Mouse (Mus musculus): Measurements from ENCODE around the gene Trpm8. TPM values are rescaled to one million over a fixed set of nuclear protein-coding genes. Genes with fewer than 3 reads are reported as not detected.

The Trpm8 gene
- total RNA-seq (2021), result not detected

DNA sequence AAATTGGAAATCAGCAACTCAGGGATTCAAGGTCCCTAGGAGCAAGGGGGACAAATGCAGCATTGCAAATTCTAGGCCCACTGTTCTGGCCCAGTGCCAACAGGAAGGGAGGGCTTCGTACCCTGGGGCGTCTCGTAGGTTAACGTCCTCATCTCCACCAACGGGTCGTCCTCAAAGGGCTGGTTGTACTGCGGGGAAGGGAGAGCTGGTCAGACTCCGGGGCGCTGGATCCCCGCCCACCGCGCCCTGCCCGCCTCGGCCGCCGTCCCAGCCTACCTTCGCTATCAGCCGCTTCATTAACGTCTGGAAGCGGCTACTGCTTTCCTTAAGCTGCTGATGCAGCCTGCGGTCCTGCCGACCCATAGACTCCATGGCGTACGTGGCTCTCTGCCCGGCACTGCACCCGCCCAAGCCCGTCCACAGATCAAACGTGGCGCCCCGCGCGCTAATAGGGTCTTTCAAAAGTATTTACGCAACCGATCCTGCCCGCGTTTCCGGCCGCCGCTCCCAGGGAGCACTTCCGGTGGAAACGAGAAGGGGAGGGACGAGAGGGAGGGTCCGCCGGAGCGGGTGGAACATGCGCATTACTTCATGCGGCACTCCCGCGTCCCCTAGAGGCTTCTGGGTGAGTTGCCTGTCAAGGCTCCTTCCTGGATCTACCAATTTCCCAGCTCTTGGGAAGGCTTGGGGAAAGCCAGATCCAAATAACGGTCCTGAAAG is at the start of gene Trpm8, which contains the start of gene Hjurp:
TSS of gene Trpm8 (plus strand) at position 564 of the 720 bp plus-strand sequence.
TSS of gene Hjurp (minus strand) at position 536 of the 720 bp plus-strand sequence.
- peak; percentile 100 for DNase-seq
- intact Hi-C loops (cut with DNase I), result loop anchor here (5.0 kb wide), 1 partner anchor 125 kb away; no protein-coding TSS in a partner anchor

DNA sequence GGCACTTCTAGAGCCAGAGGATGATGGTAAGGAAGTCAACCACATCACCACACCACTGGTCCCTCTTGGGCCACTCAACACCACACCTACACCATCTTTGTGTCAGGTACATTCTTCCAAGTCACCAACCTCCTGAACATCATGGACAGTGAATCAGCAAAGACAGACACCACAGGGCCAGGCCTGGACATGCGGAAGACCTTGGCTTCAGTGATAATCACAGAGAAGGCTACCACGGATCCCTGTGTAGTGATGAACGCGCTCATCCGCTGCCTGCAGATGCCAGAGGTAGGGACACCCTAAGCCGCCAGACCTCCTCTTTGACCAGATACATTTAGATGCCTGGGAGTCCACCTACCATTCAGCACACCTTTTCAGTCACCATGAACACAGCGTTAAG is 49.3 kb upstream of the Trpm8 start:
- DNase-seq, result no peak
- intact Hi-C loops (cut with DNase I), result no loop called here

DNA sequence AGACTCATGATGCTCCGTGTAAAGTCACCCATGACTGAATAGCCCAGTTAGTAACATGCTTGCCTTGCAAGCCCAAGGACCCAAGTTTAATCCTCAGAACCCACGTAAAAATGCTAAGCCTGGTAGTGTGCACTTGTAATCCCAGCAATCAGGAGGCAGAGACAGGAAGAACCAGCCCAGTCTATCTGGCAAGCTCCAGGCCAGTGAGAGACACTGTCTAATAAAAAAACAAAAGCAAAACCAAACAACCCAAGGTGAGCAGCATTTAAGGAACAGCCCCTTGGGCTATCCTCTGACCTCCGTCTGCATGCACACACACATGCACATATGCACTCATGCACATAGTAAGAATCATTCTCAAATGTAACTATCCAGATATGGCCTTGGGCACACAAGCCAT is 47.9 kb upstream of the Trpm8 start:
- DNase-seq, result no peak
- intact Hi-C loops (cut with DNase I), result no loop called here

DNA sequence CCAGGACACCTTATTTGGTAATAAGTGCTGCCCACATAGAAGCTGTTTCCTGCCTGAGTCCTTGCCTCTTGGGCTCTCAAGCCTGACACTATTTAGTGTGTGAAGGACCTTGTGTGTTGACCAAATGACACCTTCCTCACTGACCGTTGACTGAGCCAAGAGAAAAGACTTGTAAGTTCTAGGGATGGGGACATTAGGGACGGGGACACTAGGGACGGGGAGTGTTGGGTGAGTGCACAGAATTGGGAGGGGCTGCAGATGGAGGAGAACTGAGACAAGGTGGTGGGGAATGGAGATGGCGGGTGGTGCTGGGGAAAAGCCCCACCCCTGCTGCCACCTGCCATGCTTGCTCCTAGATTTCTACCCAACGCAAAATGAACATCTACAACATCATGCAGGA is 47.5 kb upstream of the Trpm8 start:
- intact Hi-C loops (cut with DNase I), result no loop called here

DNA sequence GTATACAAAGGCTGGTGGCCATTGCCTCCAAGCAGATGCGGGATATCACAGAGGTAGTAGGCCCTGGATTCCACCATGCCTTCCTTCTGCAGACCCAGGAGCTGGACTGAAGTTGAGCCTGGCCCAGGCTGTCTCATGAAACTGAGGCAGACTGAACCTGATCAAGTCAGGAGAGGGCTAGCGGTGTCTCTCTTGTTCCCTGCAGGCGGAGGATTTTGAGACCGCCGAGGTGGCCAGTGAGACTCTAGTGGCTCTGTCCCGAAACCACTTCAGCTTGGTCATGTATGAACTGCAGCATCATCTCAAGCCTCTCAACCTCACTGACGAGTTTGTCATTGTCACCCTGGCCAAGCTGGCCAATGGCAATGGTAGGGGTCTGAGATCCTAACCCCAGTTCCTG is 47.0 kb upstream of the Trpm8 start:
- no peak for DNase-seq

More for the DNA sequence above, 47.5 kb upstream of the Trpm8 start:
- DNase-seq, result no peak

DNA sequence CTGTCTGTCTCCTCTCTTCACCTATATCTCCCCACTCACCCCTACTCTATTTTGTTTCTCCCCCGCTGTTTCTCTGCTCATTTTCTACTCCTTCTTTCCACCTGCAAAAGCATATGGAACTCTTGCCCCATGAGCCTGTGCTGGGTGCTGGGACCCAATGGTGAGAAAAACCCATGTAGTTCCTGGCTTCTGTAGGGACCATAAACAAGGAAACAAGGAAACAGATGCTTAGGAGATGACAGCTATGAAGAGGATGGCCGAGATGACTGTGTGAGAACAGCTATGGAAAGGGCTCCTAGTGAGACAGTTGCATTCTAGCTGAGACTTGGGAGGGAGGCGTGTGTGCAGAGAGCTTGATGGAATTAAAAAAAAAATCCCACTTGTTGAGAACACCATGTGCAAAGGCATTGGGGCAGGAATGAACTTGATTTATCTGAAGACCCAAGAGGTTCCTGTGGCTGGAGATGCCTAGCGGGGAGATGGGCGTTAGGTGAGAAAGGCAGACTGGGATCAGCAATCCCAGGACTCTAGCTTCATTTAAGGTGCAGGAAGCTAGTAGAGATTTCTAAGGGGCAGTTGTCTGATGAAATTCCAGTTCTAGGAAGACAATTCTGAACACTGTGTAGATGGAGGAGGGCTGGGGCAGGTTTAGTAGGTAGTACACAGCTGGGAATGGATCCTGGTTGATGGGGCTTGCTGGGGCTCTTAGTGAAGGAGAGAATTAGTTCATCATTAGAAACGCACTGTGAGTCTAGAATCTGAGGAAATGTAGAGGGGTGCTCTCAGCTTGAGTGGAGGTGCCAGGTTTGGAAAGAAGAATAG is 46.3 kb upstream of the Trpm8 start:
- intact Hi-C loops (cut with DNase I), result no loop called here
- no peak for DNase-seq

More for the DNA sequence above, 47.0 kb upstream of the Trpm8 start:
- intact Hi-C loops (cut with DNase I), result no loop called here

DNA sequence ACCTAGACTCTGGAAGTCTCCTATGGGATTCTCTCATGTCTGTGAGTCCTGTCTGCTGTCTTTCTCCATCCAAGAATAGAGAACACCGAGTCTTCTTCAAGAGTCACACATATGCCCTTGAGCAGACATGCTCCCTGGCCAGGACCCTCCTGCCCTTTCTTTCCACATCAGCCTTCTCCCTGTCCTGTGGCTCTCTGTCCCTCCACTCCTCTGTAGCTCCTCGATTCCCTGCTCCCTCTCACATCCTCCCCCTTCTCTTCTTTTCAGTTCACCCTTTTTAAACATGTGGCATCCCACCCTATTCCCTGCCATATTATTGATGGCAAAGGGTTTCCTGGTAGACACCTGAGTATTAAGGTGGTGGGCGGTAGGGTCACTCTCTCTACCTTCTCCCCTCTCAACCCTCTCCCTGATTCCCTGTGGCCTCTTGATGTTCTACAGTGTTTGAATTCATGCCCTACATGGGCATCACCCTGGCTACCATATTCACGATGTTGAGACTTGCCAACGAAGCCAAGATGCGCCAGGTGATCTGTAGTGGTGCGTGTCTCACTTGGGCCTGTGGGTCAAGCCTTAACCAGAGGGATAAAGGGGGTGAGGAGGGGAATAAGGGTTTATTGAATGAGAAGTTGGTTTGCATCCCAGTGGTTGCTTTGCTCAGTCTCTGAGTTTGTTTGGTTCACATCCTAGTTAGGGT is 45.5 kb upstream of the Trpm8 start:
- no peak for DNase-seq

DNA sequence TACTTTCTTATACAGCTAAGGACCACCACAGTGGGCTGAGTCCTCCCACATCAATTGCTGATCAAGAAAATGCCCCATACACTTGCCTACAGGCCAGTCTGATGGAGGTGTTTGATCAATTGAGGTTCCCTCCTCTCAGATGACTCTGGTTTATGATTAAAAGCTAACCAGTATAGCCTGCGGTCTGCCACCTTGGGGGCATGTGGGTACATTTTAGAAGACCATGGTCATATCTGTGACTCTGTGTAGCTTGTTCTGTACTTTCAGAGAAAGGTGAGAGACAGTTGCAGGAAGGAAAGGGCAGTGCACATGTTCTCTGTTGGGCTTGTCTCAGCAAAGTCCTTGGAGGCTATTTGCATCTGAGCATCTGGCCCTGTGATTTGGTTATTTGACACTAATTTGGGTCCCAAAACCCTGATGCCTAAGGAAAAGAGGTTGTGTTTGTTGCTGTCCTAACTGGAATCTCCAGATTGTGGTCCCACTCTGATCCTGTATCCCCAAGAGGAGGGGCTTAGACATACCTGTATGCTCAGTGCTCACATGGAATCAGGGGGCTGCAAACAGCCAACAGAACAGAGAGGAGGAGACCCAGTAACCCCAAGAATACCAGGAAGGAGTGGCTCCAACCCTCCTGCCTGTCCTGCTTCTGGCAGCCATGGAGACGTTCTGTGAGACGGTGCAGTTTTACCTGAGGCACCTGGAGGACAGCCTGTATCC is 44.6 kb upstream of the Trpm8 start:
- DNase-seq, result no peak
- intact Hi-C loops (cut with DNase I), result no loop called here

More for the DNA sequence above, 45.5 kb upstream of the Trpm8 start:
- intact Hi-C loops (cut with DNase I), result no loop called here

DNA sequence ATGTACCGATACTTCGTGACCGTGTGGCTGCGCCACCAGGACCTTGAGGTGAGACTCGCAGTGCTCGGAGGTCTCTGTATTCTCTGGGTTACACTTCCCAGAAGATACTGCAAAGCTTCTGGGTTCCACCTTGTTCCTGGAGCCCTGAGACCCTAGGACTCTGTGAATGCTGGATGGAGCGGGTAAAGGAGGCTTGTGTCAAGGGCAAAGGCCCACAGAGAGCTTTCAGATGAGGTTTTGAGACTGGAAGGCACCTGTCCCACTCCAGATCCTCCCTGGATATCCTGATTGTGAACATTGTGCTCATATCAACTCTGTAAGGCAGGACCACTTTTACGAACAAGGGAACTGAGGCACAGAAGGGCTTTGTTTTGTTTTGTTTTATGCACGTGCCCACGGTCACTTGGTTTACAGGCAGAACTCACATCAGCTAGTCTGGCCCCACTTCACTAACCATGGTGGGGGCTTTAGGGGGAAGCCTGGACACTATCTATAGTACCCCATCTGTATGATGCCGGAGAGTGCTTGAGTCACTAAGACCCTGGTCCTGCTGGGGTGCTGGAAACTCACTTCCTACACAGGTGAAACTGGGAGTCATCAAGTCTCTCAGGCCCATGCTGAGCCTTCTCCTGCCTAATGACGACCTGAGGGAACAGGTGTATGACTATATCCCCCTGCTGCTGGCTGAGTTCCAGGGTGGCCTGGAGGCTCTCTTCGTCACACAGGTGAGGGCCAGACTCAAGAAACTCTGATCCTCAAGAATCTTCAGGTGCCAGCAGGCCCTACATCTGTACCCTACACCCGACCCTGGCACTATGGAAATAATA is 43.8 kb upstream of the Trpm8 start:
- DNase-seq, result no peak

DNA sequence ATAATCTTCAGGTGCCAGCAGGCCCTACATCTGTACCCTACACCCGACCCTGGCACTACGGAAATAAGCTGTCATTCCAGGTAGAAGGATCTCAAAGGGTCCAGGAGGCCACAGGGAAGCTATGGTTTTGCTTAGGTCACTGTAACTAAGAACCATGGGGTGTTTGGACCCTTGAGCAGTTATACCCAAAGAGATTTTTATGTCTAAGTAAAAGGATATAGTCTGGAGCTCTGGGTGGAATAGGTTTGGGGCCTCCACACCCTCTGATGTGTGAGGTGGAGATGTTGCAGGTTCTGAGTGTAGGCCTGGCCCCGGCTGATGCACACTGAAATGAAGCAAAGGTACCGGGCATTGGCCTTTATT is 43.2 kb upstream of the Trpm8 start:
- intact Hi-C loops (cut with DNase I), result no loop called here
- DNase-seq, result no peak

More for the DNA sequence above, 43.8 kb upstream of the Trpm8 start:
- intact Hi-C loops (cut with DNase I), result no loop called here

DNA sequence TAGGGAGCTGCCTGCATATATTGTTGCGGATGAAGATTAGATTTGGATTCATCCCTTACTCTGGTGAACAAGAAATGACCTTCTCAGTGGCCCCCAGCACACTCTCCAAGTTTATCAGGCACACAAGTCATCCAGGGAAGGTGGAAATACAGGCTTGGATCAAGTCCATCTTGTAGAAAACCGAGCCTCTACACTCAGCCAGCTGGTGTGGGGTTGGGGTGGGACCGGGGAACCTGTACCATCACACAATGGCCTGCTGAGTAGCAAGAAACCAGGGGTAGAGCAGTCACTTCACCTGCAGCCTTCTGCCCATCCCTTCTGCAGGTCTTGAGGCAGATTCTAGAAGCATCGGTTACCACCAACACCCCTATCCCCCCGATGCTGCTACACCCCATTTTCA is 42.8 kb upstream of the Trpm8 start:
- intact Hi-C loops (cut with DNase I), result no loop called here
- DNase-seq, result no peak

DNA sequence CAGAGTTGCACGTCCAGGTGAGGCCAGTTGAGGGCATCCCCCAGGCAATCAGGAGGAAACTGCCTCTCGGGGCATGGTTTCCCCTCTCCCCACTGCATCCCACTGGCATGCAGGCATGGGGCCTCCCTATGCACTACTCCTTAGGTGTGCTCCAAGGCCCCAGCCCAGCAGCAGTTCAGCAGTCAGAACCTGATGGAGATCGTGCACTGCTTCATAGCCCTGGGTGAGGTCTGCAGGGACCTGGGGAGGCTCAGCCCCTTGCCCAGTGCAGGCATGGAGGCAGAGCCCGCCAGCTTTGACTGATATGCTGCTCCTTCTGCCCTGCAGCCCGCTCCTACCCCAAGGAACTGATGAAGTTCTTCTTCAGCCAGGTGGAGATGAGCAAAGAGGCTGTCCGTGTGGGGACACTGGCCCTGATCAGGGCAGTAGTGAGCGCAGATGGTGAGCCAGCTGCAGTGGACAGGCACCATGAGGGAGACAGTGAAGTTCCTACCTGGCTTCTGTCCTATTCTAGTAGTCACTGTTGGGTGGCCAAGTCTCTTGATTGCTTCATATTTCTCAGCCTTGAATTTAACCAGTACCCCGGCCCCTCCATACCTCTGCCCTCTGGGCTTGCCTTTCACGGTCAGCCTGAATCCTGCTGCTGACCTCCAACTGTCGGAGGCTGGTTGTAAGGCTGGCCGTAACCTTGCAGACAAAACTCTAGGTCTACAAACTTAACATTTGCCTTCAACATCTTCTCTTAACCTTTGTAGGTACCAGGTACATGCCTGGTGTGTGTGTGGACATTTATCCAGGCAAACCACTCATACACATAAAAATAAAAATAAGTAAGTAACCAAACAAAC is 42.2 kb upstream of the Trpm8 start:
- no peak for DNase-seq
- intact Hi-C loops (cut with DNase I), result no loop called here

DNA sequence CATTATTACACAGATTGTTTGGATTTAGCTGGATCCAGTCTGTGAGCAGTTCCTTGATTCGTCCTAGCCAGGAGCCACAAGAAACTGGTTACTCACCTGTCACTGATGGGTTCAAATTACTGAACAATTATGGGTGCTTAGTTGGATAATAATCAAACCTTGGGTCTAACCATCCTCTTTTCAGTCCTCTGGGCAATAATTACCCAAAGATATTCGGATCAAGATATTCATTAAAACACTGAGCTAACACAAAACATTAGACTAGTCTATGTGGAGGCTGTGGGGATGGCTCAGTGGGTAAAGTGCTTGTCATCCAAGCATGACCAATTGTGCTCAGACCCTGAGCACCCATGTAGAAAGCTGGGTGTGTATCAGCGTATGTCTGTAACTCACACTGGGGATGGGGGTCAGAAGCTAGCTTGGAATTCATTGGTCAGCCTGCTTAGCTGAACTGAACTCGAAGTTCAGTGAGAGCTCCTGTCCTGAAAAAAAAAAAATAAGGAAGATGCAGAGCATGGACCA is 41.5 kb upstream of the Trpm8 start:
- intact Hi-C loops (cut with DNase I), result no loop called here
- DNase-seq, result no peak

DNA sequence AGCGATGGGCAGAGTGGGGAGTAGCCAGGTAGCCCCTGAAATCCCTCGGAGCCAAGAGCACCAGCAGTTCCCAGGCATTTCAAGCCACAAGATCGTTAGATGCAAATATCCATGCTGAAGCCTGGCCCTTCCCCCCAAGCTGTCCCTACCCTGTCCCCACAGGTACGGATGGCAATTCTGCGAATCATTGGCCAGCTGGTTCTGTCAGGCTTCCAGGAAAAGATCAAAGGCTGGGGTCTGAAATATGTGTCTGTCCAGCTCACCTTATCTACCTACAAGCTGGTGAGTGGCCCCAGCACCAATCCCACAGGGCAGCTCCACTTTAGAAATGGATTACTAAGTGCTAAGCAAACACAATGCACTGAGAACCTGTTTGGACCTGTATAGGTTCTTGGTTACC is 40.1 kb upstream of the Trpm8 start:
- intact Hi-C loops (cut with DNase I), result no loop called here
- no peak for DNase-seq

DNA sequence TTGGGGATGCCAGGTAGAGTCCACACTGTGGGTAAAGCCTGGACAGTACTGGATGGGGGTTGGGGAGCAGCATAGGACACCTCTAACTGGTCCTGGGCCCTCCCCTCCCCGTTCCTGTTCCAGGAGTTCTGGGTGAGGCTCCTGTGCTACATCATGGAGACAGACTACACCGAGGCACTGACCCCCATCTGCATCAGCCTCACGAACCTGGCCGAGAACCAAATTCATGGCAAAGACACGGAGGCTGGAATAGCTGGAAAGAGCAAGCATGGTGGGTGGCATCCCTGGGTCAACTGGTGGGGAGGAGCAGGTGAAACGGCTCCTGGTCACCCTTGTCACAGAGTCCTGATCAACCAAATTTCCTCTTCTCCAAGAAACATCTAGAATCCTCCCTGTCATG is 38.7 kb upstream of the Trpm8 start:
- intact Hi-C loops (cut with DNase I), result no loop called here
- DNase-seq, result no peak

DNA sequence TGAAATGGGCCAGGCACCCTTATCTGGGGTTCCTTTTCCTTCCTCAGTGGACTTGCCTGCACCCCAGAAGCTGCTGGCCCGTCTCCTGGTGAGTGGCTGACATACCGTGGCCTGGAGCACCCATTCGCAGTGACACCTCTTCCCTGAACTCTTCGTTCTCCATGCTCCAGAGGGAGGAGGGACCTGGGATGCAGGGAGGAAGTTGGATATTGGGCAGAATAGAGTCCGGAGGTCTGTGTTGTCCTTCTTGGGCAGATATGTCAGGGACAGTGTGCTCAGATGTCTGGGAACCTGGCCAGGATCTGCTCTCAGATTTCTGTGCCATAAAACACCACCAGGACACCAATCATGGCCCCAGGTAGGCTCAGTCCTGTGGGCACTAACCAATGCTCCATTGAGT is 37.4 kb upstream of the Trpm8 start:
- intact Hi-C loops (cut with DNase I), result no loop called here

DNA sequence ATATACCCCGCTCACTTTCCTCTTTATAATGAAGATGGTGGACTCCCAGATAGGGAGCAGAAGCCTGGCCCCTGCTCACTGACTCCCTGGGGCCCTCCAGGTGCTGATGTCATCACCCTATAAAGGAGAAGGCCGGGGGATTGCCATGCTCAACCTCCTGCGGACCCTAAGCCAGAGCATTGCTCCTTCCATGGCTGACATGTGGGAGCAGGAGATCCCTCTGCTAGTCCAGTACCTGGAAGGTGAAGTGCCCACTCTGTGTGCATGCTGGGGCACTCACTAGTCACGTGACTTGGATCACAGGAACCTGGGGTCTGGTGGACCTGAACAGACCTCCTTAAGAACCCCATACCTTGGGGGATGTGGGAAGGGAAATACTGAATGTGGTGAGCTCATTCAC is 36.9 kb upstream of the Trpm8 start:
- no peak for DNase-seq
- intact Hi-C loops (cut with DNase I), result no loop called here

More for the DNA sequence above, 37.4 kb upstream of the Trpm8 start:
- DNase-seq, result no peak

DNA sequence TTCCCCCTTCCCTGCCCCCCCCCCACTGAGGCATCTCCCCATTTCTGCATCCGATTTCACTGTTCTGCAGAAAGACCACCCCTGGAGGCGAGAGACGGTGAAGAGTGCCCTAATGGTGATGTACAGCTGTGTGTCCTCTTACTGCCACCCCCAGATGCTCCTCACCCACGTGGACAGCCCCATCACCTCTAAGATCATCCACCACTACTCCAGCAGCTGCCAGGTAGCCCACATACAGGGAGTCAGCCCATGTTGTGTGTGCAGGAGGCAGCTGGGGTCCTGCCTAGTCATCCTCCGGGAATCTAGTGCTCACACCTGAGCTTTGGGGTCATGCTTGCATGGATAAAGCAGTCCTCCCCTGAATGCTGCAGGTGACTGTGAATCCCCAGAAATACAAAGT is 33.6 kb upstream of the Trpm8 start:
- no peak for DNase-seq
- intact Hi-C loops (cut with DNase I), result no loop called here

DNA sequence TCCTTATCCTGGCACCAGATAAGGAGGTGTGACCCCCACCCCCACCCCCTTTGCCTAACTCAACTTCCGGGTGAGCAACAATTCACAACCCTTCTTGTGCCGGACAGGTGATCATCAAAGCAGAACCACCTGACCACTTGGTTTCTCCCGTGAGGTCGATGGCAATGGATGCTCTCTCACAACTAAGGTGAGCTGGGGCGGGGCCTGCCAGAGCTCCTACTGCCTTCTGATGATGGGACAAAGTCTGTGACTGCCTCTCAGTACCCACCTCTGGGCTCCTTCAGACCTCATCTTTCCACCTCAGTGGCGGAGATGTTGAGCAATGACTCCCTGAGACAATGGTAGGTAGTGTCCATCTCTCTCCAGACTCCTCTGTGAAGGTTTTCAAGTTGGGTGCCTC is 31.6 kb upstream of the Trpm8 start:
- no peak for DNase-seq
- intact Hi-C loops (cut with DNase I), result no loop called here
